Mouse (Mus musculus): ENCODE measurements at regions not wholly inside any gene's neighbourhood (a gene's known extent, or its start where the extent isn't known, plus 50 kb on each side); places are given as distances from the start of the nearest gene placed in this dataset.
"Not testable (repeated sequence)": the region's sequence is repeated elsewhere in the genome, so short reads cannot be mapped to it uniquely, and the experiment has no call there.

DNA sequence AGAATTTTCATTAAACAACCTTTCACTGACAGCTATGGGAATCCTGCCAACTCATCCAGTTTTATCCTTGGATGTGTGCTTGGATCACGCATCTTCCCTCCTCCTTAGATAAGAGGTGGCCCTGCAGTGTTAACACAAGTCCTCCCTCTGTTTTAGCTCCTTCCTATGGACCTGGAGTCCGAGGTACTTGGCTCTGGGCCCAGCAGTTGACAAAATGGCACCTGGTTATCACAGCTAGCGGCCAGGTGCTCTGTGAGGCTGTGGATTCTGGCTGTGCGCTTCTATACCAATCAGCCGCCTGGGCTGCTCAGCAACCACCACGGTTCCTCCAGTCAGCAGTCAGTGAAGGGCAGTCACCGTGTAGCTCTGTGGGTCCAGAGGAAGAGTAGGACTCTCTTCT lies 157.4 kb downstream of the Prdm2 start:
- no peak for DNase-seq (ENCODE audit: low read depth, low spot score)

DNA sequence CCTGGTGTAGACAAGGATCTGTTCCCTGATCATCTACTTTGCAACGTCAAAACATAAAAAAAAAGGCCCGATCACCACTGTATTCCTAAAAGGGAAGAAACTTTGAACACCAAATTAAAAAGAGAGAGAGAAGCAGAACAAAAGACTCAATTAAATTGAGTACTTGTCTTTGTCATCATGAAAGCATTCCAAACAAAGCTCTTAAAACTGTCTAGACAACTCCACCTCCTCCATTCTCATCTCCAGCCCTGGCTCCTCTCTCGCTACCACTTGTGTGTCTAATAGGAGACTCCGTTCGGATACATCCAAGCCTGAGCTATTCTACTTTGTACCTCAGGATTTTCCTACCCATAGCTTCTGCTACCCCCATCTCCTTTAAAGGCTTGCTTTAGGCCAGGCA lies 159.8 kb downstream of the Prdm2 start:
- no peak for DNase-seq (ENCODE audit: low read depth, low spot score)

DNA sequence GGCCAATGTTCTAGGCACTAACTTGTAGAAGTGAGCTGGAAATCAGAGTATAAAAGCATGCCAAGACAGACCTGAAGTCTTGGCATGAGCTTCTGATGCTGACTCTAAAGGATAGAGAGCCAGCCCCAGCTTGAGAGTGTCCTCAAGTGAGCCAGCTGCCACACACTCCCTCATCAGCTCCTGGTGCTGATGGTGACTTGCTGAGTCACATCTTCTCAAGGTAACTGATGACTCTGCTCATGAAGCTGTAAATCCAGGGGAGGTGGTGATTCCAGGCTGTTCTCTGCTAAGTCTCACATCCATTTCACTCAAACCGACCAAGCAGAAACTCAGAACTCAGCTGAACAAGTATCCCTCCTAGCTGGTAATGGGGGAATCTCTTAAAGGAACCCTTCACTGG lies 161.6 kb downstream of the Prdm2 start:
- no peak for DNase-seq (ENCODE audit: low read depth, low spot score)

DNA sequence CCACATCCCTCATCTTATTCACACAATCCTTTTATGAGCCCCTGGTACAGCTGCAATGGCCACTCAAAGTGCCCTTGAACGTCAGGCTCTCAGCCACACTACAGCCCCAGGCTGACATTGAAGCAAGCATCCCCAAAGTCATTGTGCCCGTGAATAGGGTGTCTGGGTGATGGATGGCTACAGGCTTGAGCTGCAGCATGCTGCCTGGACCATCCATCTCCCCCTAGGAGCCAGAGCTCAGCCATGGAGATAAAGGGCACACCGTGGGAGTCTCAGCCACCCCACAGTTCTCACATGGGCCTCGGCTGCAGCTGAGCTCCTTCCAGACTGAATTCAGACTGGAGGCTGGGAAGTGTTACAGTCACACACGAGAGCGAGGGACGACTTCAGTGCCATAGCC lies 167.6 kb downstream of the Prdm2 start:
- DNase-seq (ENCODE audit: low read depth, low spot score), result no peak

DNA sequence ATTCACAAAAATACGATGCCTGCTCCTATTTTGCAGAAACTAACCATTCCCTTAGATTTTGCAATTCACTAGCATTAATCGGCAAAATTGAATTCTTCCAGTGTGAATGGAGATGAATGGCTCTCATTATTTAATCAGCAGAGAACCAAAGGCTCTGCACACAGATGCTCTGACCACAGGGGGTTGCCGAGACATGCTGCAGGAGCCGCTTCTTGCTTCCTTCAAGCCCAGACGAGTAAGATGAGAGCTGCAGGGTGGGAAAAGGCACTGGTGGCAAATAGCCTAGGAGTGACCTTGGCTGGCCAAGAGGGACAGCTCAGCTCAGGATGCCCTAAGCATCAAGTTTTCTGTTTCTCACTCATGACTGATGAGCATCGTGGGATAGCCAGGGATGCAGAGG lies 170.0 kb downstream of the Prdm2 start:
- no peak for DNase-seq (ENCODE audit: low read depth, low spot score)

DNA sequence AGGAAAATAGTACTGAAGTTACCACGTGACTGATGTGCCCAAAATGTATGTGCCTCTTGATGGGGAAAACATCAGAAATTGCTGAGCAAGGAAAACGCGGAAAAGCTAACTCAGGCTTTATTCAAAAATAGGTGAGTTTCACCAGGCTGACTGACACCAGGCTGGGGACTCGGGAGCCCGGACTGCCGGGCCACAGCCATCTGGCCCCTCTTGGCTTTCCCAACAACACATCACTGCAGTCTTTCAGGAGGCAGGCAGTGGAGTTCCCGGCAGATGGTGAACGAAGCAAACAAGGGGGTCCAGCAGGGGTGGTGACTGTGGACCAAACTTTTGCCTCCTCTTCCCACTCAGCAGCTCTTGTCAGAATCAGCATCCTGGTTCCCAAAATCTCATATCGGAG lies 174.2 kb downstream of the Prdm2 start:
- no peak for DNase-seq (ENCODE audit: low read depth, low spot score)

DNA sequence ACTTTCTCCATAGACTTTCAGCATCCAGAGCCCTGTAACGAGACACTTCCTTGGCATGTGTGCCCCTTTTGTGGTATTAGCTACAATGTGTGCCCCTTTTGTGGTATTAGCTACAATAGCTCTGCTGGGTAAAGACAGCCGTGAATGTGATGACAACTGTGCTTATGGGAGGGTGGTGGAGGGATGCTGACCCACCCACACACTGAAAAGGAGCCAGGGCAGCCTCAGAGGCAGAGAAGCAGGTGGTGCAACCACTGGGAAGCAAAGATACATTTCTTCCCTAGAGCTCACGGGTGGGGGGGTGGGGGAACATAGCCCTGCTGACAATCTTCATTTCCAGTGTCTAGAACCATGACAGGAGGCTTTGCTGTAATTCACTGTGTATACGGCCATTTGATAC lies 176.1 kb downstream of the Prdm2 start:
- no peak for DNase-seq (ENCODE audit: low read depth, low spot score)

DNA sequence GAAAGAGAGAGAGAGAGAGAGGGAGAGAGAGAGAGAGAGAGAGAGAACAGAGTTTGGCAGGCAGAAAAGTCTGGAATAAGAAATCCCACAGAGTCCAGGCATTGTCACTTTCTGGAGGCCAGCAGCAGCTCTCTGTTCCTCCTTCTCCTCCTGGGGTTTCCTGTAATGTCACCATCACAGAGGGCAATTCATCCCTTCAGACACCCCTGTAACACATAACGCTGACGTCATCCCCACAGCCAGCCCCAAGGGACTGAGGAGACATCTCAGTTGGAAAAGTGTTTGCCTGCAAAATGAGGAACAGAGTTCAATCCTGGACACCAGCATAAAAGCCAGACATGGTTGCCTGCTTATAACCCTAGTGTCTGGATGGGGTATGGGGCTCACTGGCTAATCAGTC lies 177.7 kb downstream of the Prdm2 start:
- not testable (repeated sequence) for DNase-seq (ENCODE audit: low read depth, low spot score)

DNA sequence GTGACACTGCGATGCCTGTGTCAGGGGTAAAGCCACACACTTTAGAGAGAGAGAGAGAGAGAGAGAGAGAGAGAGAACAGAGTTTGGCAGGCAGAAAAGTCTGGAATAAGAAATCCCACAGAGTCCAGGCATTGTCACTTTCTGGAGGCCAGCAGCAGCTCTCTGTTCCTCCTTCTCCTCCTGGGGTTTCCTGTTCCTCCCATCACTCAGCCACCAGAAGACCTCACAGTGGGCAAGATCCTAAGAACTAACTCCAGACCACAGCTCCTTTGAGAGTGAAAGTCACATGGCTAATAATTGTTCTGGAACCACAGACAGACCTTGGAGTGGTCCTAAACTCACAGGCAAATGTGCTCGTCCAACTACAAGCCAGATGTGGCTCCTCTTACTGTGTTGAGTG lies 178.5 kb downstream of the Prdm2 start:
- DNase-seq (ENCODE audit: low read depth, low spot score), result not testable (repeated sequence)

DNA sequence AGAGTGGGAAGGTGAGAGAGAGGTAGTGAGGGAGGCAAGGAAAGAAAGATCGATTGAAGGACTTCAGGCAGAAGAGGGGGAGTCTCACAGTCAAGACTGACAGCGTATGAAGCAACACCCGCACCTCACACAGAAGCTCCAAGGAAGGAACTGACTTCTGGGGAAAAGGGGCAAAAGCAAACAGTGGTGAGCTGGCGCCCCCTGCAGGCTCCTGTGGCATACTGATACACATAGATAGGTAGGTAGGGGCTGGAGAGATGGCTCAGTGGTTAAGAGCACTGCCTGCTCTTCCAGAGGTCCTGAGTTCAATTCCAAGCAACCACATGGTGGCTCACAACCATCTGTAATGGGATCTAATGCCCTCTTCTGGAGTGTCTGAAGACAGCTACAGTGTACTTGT lies 183.0 kb downstream of the Prdm2 start:
- DNase-seq (ENCODE audit: low read depth, low spot score), result peak; percentile 54

DNA sequence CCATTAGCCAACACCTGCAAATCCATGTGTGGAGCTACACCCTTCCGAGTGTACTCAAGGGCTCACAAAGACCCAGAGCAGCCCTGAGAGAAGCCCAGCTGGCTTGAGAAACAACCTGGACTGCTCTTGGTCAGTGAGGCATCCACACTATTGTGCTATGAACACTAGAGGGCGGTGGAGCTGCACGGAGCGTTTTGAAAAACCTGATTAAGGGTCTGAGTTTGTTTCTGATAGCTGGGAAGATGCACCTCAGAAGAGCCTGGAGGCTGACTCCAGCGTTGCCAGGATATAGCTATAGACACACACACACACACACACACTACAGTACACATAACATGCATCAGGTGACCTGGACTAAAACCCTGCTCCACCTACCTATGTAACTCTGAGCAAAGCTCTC lies 185.5 kb downstream of the Prdm2 start:
- peak; percentile 68 for DNase-seq (ENCODE audit: low read depth, low spot score)

DNA sequence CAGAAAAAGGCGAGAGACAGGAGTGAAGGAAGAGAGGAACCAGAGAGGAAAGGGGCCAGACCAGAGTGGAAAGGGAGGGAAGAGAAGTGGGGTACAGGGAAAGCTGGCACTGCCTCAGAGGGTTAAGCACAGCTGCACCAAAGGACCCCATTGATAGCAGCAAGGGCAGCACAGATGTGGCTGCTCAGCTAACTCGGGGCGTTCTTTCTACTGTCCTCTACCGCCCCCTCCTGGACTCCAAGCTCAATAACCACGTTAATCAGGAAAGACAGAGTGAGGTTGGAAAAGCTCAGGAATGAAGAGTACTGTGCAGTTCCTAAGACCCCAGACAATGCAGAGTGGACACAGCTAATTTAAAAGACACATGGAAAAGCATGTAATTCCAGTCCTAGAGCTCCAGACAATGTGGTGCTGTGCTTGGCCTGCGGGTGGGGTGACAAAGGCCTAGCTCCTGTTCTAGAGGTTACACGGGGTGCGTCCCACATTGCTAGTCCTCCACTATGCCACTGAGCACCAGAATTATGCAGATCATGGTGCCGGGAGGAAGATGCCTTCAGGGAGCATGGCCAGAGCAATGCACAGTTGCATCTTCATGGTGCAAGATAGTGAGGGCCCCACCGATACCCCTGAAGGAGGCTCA lies 191.4 kb downstream of the Prdm2 start:
- peak; percentile 53 for DNase-seq (ENCODE audit: low read depth, low spot score)

DNA sequence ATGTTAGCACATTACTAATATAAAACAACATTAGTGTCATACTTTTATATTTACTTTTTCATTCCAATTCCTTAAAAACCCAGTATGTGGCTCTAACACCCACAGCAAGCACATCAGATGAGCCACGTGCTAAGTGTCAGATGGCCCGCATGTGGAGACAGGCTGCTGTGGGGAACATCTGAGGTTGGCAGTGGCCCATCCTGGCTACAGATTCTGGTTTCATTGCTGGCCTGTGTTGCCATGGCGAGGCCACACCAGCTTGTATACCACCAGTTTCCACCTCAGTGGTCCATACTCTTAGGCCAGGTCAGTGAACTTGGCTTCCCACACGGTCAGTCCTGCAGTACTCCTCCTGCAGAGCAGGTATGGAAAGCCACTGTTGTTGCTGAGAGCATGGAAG lies 192.1 kb downstream of the Prdm2 start:
- no peak for DNase-seq (ENCODE audit: low read depth, low spot score)

DNA sequence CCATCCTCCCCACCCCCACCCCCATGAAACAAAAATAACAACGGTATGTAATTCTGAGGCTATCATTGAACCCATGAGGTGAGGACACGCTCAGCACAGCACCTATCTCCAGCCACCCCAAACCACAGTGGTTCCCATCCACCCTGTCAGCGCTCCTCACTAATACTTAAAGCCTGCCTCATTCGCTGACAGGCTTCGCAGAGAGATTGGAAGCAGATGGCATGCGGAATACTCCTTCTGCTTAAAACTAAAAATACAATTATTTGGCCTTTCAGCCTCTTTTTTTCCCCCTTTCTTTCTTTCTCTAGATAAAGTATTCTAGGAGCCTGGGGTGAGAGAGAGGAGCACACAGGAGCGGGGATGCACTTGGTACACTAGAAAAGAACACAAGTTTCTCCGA lies 199.9 kb downstream of the Prdm2 start:
- DNase-seq (ENCODE audit: low read depth, low spot score), result no peak

DNA sequence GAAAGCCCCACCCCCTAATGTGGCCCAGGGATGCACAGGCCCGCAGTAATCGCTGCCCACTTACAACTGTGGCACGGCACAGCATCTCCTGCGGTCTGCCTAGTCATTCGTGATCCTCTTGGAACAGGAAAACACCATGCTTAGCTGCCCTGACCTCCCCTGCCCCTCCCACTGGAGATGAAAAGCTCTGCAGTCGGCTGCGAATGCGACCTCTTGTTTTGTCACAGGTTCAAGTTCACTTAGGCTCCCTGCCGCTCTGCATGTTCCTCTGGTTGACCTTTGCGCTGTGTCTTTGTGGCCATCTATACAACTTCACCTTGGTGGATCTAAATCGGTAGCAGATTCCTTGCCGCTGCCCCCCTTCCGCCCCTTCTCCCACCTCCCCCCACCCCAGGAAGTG lies 210.8 kb downstream of the Prdm2 start:
- DNase-seq (ENCODE audit: low read depth, low spot score), result peak; percentile 34

DNA sequence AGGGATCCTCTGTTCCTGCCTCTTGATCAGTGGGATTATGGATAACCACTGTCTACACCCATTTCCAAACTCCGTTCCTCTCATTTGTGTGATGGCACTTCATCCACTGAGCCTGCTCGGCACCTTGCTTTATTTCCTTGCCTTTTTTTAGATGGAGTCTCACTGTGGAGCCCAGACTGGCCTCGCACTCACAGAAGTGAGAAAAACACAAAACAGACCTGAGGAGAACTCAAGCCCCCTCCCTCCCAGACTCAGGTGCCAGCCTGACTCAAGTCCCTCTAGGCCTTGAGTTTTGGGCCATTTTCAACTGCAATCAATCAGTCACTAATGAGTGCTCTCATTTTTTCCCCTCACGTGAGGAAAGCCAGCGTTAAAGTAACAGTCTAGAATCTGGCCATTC lies 211.3 kb downstream of the Prdm2 start:
- no peak for DNase-seq (ENCODE audit: low read depth, low spot score)

DNA sequence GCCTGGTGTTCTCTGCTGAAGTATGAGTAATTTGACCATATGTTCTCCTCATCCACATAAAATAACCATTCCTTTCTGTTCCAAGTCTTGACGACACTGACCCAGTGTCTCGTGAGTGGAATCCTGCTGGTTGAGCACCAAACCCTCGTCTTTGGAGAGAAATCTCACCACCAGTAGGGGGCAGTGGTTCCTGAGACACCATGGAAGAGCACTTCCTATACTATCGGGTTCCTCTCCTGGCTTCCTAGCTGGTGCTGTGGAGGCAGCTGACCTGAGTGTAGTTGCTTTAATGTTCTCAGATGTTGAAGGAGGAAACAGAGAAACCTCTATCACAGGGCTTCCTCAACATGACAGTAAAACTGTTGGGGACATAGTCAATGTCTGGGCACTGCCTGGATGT lies 216.4 kb downstream of the Prdm2 start:
- DNase-seq (ENCODE audit: low read depth, low spot score), result no peak

DNA sequence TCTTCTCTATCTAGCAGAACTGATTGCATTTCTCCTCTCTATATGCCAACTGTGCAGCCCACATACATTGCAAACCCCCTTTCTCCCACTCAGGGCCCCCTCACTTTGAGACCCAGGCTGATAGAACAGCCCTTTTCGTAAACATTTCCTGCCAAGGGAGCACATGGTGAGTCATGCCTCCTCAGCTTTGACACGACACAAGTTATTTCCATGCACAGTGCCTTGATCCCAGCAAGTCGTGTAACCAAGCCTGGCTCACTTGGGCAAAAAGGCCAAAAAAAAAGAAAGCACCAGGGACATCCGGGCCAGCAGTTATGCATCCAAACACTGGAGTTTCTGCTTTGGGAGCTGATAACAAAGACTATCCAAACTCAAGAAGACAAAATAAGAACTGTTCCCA lies 221.4 kb downstream of the Prdm2 start:
- no peak for DNase-seq (ENCODE audit: low read depth, low spot score)

DNA sequence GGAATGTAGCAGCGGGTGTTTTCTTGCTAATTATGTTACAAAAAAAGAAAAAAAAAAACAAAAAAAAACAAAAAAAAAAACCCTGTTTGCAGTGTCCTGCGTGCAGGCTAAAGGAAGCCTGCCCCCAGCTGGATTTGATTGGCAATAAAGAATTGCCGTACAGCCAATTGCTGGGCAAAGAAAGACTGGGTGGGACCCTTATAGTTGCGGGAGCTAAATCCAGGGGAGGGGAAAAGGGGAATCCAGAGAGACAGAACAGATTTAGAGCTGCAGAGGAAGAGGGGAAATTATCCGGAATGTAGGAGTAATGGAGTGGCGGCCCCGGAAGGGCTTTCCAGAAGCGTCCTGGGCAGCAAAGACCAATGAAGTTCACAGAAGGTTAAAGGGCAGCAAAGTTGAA lies 223.6 kb downstream of the Prdm2 start:
- peak; percentile 76 for DNase-seq (ENCODE audit: low read depth, low spot score)

DNA sequence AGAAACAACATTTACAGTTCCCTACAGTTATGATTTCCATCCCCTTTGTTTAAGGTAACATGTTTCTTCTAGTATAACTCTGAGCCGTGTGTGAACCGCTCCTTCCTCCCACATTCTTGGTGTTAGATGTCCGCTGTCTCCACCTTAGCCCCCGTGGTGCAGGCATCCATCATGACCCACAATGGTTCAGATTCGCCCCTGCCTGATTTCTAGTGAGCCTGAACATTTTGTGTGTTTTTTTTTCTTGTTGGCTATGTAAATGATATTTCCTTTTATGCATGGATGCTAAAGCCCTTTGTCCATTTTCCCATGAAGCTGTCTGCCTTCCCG lies 229.5 kb downstream of the Prdm2 start:
- DNase-seq (ENCODE audit: low read depth, low spot score), result no peak

DNA sequence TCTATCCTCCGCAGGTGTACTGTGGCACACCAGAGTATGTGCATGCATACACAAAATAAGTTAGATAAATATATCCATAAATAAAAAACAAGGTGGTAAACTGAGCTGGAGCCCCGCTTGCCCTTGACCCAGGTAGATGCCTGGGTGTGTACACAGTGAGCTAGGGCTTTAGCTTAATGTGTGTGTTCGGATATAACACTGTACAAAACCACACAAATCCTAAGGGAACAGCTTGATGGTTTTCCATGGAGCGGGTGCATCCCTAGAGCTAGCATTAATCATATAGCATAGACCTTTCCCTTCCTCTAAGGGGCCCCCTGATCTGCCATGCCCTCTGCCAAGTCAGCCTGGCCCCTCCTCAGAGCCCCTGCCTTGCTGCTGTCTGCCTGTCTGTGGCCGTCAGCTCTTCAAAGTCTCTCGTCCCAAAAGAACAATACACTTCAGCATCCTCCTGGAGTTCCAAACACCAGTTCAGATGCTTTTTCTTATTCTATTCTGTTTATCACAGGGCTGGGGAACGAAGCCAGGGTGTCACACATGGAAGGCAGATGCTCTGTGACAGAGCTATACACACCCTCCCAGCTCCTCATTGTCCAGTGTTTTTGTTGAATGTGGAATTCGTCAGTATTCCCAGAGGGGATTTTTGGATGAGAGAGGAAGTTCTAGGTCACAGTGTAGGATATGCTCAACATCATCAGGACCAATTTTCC lies 230.1 kb downstream of the Prdm2 start:
- DNase-seq (ENCODE audit: low read depth, low spot score), result no peak

DNA sequence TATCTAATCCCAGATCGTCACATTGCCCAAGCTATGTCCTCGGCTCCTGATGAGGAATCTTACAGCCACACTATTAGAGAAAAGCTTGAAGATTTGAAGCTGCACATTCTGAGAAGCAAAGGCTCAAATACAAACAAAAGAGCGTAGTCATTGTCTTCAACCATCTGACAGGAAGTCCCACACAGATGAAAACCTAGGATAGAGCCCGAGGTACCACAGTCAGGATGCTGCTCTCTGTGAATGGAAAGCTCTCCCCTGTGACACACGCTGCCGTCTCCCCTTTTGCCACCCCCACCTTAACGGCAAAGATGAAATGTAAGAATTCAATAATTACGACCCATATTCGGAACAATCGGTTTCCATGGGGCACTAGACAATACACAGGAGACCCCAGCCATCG lies 237.2 kb downstream of the Prdm2 start:
- DNase-seq (ENCODE audit: low read depth, low spot score), result no peak

DNA sequence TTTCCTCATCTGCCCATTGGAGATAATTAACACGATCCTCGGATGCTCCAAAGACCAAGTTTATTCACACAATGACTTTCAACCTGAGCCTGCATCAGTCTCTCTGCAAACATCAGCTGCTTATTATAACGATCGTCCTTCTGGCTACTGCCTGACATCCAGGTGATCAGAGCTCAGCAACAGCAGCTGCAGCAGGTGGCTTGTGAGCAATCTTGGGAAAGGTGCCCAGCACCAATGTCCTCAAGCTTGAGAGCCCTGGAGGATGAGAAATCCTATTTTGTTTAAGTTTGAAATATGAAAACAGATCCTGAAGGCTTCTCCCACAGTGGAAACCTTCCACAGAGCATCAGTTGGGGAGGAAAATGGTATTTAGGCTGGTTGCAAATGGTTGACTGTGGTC lies 242.8 kb downstream of the Prdm2 start:
- no peak for DNase-seq (ENCODE audit: low read depth, low spot score)

DNA sequence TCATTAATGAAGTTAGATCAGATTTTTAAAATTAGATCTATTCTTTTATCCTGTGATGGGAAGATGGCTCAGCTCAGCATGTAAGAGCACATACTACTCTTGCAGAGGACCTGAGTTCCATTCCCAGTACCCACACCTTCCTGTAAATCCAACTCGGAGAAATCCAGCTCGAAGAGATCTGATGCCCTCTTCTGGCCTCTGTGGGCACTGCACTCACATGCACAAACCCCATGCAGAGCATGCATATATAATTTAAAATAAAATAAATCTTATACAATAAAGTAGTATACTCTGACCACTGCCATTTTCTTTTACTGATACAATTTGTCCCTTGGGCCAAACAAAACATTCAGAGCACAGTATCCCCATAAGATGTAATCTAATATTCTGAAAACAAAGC lies 245.2 kb downstream of the Prdm2 start:
- DNase-seq (ENCODE audit: low read depth, low spot score), result peak; percentile 37
